Mouse (Mus musculus): ENCODE results near the gene Tmed9.

Tmed9 gene

DNA sequence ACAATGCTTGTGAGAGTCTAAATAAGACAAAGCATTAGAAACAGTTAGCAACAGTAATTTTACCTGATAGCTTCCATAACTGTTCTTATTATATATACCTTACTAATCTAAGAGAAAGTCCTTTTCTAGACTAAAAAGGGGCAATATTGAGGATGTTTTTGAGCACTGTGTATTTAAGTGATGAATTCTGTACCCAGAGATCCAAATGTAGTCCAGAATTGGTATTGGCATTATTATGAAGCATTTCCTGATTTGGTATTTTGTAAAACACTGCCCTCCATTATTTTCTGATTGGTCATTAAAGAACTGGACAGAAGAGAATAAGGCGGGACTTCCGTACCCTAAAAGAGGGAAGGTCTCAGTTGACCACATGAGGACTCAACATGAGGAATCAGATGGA lies at the start of gene Tmed9:
TSS of gene Tmed9 (plus strand) at position 301 of the 400 bp plus-strand sequence.
- DNase-seq (ENCODE audit: low spot score), result no peak

DNA sequence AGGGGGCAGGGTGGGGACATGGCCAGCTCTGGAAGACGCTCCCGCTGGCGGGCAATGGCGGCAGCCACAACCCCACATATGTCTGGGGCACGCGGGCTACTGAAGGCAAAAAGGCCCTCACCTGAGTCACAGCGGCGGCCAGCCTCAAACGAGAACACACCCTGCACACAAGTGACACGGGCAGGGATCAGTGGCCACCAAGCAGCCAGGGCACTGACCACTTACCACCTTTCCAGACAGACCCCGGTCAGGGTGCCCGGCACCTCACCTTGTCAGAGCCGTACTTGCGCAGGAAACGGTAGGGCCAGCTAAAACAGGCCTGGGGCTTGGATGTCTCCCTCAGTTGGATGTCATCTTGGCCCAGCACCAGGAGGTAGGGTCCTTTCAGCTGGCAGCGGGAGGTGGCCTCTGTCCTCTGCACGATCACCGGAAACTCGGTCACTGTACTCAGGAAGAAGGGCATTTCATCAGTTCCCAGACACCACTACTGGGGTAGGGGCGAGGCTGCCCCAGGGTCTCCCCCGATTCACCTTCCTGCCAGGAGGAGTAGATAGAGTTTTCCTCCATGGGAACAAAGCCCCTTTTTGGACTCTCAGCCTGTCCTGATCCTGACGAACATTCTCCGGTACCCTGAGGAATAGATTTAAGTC lies 49.5 kb upstream of the Tmed9 start:
- DNase-seq (ENCODE audit: low spot score), result no peak

DNA sequence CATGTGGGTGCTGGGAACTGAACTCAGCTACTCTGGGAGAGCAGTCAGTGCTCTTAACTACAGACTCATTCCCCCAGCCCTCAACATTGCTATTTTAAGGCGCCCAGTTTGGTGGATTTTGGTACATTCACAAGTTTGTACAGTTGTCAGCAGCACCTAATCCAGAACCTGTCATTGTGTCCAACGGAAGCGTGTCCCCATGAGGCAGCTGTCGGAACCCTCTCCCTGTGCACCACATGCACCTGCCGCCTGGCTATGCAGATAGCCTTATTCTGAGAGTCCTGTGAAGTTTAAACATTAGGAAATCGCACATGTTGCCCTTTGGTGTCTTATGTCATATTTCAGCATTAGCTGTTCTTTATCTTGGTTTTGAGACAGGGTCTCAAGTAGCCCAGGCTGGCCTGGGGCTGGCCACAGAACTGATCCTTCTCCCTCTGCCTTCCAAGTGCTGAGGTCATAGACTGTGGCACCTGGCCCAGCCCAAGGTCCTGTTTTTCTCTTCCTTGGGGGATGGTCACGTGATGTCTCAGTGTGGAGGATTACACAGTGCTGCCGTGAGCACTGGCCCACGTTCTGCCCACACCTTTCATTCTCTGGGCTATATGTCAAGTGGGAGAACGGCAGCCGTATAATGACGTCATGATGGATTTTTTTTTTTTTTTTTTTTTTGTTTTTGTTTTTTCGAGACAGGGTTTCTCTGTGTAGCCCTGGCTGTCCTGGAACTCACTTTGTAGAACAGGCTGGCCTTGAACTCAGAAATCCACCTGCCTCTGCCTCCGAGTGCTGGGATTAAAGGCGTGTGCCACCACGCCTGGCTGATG lies 47.6 kb upstream of the Tmed9 start:
- DNase-seq (ENCODE audit: low spot score), result no peak

DNA sequence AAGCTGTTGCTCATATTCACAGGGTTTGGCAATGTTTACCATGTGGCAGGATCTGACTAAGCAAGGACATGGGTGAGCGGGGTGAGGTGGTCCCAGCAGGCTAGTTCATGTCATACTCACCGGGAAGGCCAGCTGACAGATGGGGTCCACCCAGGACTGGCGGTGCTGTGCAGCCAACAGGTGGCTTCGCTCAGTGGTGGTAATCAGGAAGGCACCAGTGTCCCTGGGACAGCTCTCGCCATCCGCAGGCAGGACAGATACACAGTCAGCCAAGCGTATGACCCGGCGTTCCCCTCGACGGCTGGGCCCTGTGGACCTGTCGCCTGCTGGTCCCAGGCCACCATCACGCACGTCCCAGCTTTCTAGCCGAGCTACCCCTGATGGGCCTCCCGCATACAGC lies 46.3 kb upstream of the Tmed9 start:
- no peak for DNase-seq (ENCODE audit: low spot score)

DNA sequence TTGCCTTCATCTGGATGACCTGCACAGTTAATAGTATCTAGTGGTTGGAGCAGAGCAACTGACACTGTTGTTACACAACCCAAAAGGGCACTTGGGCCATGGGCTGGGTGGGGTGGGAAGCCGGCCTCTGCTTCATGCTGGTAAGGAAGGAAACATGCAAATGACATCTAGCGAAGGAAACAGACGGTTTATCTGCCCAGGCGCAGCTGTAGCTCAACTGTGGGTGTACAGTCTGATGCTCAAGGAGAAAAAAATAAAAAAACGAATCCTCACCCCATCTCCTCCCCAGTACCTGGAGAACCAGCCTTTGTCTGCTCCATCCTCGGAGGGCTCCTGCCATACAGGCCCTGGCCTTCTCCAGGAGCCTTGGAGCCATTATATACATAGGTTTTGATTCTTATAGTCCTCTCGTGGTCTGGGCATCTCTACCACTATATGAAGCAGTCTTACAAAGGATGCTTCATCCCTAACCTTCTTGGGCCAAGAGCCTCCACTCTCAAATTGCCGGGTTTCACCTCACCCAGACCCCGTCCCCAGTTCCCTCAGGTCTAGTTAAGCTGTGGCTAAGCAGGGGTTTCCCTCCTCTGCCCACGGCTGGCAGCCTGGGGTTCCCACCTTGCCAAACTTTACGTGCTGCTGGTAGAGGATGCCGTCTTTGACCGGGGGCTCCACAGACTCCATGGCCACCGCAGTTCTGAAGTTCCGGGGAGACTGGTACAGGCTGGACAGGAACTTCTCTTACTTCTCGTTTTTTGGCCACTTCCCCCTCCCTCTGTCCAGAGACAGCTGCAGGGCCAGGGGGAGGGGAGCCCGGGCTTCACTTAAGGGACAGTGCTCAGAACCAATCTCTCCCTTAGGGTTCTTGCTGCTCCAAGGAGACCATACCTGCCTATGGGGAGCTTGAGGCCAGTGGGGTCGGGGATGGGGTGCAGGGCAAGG lies 45.4 kb upstream of the Tmed9 start:
- DNase-seq (ENCODE audit: low spot score), result no peak

DNA sequence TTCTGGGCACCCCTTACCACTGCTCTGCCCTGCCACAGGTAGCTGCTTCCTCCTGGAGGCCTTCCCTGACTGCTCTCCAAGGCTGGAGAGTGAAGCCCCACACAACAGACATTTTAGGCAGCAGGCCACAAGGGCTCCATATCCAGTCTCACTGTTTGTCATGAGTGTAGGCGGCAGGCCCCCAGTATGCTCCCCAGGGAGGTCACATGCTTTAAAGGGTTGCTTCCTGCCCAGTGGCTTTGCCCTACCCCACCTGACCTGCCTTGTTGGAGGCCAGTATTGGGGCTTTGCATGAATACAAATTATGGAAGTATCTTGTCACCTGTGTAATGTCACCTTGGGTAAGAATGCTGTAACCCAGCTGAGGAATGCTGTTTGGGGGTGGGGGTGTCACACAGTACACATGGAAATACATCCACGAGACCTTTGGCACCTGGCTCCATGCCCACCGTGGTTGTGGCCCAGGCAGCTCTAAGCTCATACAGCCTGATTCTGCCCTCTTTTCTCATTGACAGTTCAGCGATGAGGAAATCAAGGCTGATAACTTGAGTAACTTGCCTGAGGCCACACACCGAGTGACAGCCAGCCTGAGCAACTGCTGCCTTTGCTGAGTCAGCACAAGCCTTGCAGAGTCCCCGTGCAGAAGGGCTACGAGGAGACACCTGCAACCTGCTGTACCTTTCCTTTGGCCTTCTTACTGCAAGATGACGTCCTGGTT lies 44.2 kb upstream of the Tmed9 start, which contains the start of gene Dok3:
TSS of gene Dok3 (minus strand) at position 99 of the 718 bp plus-strand sequence.
- DNase-seq (ENCODE audit: low spot score), result no peak

DNA sequence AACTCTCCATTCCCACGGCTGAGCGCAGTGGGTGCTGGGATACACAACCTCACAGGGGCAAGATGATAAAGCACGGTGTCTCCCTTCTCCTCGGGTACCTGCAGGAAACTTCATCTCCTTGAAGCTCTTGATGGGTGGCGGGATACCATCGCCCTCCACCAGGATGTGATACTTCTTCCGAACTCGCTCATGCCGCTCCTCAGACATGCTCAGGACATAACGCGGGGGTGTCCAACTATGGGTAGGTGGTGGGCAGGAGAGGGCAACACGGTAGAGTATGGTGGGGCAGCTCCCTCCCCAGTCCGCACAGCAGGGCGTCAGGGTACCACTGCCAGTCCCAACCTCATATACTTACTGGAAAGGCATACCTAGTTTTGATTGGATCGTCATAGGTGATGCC lies 38.3 kb upstream of the Tmed9 start:
- no peak for DNase-seq (ENCODE audit: low spot score)

DNA sequence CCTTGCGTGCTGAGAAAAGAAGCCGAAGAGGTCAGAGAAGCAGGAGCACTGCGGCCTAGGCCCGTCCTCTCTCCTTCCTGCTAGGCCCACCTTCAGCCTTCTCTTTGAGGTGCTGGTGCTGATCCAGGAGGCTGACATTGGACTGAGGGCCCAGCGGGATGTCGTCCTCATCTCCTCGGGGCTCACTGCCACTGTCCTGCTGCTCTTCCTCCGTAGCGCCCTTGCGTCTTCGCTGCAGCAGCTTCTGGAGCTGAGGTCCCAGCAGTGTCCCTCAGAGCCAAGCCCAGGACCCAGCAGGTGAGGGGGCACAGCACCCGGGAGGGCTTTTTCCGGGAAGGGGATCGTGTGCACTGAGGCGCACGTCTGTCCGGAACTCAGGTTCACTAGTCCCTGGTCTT lies 37.7 kb upstream of the Tmed9 start:
- no peak for DNase-seq (ENCODE audit: low spot score)

DNA sequence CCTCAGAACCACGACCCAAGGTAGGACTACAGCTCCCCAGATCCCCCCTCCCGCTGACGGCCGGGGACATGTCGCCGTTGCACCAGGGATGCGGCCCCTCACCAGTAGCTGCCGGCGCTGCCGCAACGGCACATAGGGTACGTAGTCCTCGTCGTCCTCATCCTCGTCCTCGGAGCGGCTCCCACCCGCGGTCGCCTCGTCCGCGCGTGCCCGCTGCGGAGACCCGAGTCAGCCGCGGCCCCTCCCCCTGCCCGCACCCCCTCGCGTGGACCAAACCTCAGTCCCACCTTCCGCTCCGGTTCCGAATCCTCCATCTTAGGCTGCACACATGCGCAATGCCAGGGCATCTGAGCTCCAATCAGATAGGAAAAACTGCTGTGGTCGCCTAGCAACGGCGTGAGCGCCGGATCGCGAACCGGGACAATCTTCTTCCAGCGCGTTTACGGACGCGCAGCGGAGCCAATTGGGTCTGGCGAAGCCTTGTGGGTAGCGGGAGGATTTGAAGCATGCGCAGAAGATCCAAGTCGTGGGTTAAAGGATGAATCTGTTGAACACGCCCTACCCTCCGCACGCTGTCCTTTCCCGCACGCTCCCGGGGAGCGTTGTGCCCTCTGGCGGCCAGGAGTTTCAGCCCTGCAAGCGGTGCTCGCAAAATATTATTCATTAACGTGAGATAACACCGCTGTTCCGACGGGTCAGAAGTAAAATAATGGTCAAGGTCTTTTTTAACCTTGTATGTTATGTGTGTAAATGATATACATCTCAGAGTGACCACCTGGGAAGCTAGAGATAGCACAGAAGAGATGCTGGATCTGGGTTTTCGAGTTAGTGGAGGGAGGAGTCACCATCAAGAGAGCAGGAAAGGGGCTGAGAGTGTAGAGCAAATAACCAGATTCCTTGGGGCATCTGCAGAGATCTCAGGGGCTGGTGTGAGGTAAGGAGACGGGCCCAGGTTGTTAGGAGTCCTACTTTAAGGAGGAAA lies 37.0 kb upstream of the Tmed9 start, which contains the start of gene Ddx41:
TSS of gene Ddx41 (minus strand) at position 465 of the 982 bp plus-strand sequence.
- DNase-seq (ENCODE audit: low spot score), result peak; percentile 100

DNA sequence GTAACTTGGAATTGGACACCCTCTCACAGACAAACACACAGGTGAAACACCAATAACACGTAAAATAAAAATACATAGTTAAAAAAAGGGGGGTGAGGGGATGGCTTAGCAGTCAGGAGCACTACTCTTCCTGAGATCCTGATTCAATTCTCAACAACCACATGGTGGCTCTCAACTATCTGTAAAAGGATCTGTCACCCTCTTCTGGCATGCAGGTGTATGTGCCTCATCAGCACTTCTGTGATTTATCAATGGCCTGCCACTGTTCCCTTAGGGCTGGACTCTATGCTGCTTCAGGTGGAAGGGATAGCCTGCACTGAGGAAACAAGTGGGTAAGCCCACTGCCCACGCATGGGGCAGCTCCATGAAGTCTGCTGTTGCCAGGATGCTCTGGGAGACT lies 32.6 kb upstream of the Tmed9 start:
- no peak for DNase-seq (ENCODE audit: low spot score)

DNA sequence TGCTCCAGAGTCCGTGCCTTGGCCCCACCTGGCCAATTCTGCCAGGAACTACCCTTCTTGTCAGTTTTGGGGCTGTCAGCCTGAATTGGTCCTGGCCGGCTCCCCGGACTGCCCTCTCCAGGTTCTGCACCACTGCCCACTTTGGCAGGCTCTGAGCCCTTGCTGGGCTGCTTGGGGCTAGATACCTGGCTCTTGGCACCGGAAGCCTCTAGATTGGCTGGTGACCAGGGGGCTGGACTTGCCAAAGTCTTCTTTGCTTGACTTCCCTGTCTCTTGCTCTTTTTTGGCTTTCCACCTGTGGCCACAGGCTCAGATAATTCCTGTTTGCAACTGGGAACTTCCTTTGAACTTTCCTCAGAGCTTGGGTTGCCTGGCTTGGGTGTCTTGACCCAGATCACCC lies 30.6 kb upstream of the Tmed9 start:
- DNase-seq (ENCODE audit: low spot score), result no peak

DNA sequence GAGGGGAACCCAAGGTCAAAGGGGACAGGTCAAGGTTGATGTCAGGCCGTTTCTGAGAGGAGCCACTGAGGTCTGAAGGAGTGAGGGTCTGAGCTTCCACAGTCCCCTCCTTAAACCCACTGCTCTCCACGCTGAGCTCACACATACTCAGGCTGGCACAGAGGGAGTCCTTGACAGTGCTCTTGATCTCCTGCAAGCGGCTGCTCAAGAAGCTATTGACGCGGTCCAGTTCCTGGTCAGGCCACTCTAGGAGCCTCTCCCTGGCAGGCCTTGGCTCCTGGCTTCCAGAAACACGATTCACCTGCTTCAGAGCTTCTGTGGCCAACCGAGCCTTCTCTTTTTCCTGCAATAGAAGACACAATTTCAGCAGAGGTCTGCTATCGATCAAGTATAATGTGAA lies 30.1 kb upstream of the Tmed9 start:
- no peak for DNase-seq (ENCODE audit: low spot score)

DNA sequence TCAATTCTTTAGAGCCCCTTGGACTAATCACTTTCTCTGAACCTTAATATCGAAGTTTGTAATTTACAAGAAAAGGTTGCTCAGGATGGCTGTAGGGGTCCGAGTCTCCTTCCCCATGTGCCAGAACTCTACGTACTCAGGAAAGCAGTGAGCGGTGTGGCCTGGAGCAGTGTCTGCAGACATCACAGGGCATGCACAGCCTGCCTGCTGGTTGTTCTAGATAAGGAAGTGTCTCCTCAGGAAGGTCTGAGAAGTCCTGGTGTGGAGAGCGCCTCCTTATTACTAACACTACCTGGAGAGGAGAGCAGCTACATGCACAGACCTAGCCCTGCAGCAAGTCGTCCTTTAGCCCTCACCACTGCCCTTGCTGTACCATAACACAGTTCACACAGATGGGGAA lies 28.7 kb upstream of the Tmed9 start:
- DNase-seq (ENCODE audit: low spot score), result no peak

DNA sequence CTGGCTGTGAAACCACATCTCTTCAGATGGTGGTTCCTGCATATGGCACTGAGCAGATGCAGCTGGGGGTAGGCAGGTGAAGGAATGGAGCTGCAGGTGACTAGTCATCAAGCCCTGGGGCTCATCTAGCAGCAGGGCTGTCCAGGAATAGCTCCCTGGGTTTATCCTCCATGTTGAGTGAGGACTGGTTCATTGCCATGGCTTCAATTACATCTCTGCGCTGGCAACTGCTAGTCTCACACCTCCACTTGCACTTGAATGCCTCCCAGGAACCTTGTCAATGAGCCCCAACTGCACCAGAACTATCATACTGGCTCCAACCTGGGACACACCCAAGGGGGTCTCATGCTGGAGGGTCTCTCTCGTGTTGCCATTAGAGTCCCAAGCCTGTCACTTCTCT lies 25.6 kb upstream of the Tmed9 start:
- no peak for DNase-seq (ENCODE audit: low spot score)

DNA sequence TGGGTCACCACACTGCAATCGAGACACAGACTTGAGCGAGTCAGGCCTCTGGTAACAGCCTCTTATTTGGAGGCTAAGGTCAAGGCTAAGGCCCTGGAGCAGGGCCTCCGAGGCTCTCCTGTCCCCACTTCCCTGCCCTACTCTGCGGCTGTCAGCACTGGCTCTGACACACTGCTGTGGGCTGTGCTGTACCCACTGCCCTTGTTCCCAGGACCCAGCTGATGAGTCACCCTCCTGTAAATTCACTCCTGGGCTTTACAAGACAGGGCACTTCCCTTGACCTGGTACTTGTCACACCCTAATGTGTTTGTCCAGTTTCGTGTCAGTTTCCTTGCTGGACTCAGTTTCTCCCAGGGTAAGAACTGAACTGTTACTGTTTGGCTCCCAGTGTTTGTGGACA lies 25.1 kb upstream of the Tmed9 start:
- no peak for DNase-seq (ENCODE audit: low spot score)

DNA sequence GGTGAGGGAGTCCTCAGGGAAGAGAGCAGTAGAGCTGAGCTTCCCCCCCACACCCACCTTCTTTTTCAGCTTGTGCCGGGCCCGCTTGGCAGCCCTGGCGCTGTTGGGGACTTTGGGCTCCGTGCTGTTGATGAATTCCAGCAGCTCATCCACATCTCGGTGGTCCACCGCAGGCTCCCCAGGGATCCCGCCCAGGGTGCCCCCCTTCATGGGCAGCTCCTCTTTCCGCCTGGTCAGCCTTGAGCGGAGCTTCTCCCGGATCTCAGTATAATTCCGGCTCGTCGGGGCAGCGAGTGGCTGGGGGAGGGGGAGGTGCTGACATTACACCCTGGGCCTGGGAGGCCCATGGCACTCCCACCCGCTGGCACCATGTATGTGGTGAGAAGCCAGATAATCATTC lies 24.5 kb upstream of the Tmed9 start:
- no peak for DNase-seq (ENCODE audit: low spot score)

DNA sequence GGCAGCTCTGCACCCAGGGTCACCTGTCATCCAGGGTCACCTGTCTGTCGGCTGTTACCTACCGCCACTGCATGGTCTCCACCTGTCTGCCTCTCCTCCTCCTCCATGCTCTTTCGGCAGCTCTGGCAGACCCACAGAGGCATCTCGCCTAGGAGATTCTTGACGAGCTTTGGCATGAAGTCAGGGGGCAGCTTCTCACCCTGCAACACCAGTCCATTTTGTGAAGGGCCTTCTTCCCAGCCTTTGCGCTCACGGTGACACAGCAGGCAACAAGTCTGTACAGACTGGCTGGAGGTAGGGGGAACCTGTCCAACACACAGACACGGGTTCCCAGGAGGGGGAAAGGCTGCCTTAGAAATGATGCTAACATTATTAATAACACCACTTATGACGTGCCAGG lies 17.6 kb upstream of the Tmed9 start:
- no peak for DNase-seq (ENCODE audit: low spot score)

DNA sequence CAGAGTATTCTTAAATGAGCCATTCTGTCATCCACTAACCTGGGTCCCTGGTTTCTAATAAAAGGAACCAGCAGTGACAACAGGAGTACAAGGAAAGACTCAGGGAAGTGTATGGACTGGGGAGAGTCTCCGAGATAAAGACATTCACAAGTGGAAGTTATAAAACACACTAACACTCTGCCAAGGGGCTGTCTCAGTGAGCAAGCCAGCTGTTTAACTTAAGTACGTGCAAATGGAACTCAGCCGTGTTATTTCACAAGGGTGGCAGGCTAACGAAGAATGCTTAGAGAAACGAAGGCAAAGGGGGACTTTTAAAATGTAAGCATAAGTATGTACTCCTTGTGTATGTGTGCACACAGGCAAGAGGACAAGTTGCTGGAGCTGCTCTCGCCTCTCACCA lies 16.0 kb upstream of the Tmed9 start:
- no peak for DNase-seq (ENCODE audit: low spot score)

DNA sequence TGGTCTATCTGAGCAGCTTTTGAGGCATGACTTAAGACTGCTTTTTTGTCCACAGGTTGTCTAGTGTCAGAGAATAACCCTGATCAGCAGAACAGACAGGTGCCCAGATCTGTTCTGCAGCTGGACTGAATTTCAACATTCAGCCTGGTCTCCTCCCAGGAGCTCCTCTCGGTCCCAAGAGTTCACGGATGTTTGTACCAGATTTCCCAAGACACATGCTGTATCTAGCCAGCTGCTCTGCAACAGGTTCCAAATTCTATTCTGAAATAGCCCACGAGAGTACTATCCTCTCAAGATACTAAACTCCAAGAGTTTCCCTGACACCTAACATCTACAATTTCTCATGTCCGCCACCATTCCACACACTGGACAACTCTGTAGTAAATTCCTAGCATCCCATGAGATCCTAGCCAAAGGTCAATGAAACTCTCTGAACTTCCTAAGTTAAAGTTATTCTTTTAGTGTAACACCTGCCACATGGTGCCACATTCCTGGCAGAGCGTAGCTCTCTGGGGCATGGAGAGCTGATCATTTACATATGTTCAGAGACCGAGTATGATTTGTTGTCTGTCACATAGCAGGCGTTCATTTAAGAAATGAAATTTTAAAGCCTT lies 10.2 kb upstream of the Tmed9 start:
- DNase-seq (ENCODE audit: low spot score), result no peak

DNA sequence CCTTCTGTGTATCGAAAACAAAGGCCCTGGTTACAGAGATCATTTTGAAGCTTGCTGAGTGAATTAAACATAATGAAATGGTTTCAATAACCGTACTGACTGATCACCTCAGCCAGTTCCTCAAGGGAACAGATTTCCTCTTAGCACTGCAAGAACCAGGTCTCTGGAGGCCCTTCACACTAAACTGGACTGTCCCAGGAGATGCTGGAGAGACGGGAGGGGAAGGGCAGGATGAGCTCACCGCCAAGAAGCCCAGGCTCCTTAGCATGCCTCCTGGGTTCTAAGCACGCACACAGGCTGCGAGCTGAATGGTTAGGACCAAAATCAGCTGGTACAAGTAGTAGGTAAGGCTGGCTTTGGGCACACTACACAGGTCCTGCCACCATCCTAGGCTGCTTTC lies 6.5 kb upstream of the Tmed9 start:
- DNase-seq (ENCODE audit: low spot score), result no peak
